Mouse (Mus musculus) neutrophil, adult 59 days (primary cell): Measurements from ENCODE around the gene Grin2b. TPM values are rescaled to one million over a fixed set of nuclear protein-coding genes. Genes with fewer than 3 reads are reported as not detected.

Source experiments
- total RNA-seq, 2 experiments: library from RNA; stranded (reverse); gene quantifications; 1 replicate in 1 of 2; 2 replicates in 1 of 2; pipeline ENCODE4 v1.2.4; 2023

Gene Grin2b
- total RNA-seq = not detected

DNA sequence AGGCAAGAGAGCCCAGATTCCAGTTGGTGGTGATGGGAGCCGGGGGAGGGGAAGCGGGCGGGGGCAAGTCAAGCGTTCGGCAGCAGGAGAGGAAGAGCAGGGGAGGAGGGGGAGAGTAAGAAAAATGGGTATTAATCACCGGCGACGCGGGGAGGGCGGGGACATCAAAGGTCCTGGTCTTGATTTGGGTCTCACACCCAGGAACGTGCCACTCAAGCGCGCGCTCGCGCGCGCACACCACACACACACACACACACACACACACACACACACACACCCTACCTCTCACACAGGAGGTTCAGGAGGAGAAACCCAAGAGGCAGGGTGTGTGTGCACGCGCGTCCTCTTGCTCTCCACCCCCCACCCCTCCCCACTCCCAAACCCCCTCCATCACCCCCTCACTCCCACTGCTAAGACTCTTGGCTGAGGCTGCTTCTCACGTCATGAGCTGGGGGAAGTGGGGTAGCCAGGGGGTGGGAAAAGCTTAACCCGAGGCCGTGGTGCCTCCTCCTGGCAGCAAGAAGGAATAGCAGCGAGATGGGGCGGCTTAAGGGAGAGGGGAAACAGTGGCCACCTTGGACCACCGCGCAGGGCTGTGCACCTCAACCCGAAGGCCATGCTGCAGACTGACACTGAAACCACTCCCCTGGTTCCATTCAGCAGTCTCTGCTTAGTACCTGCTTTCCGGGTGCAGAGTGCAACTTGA is at the start of gene Grin2b:
Grin2b (minus strand) TSS at position 321 of the 706 bp plus-strand sequence.

Other genes starting within 250 kb of the Grin2b start
- gene Gm8994, start 154.0 kb upstream of the Grin2b start, total RNA-seq = not detected
- not detected for gene E330021D16Rik, start 242.1 kb upstream of the Grin2b start, total RNA-seq